Mouse (Mus musculus): Measurements from ENCODE around the gene Slc7a14. TPM values are rescaled to one million over a fixed set of nuclear protein-coding genes. Genes with fewer than 3 reads are reported as not detected.

Gene Slc7a14
- polyA plus RNA-seq, 1 experiment from 2014 or later: 0.11 TPM

- no peaks in the 10 kb centered on the region for H3K4me1 ChIP-seq (replicated peaks; ENCODE audit: control insufficient read depth, insufficient read depth, low read length)
- H3K4me3 ChIP-seq (ENCODE audit: low read length): no peak overlapping the region
- WGBS: 65% methylated on average over 4 of the region's 4 CpGs
- no peak for ATAC-seq (ENCODE audit: low read depth)
- H3K27me3 ChIP-seq (ENCODE audit: control insufficient read depth, insufficient read depth, low read depth, low read length): no peaks in the 10 kb centered on the region
- no peak overlapping the region for H3K9ac ChIP-seq (ENCODE audit: low read length)
- no peak overlapping the region for H3K27ac ChIP-seq (ENCODE audit: low read length)
- no peaks in the 10 kb centered on the region for H3K9me3 ChIP-seq (ENCODE audit: control insufficient read depth, low read length)
- H3K4me2 ChIP-seq (ENCODE audit: low read depth, low read length): no peak overlapping the region
- no peaks in the 10 kb centered on the region for H3K36me3 ChIP-seq (ENCODE audit: control insufficient read depth, insufficient read depth, low read length)
Observed at GRCm38 (mm10) chr3:31220040-31220439, 90.1 kb downstream of the Slc7a14 start.

- no peaks in the 10 kb centered on the region for H3K4me1 ChIP-seq (replicated peaks; ENCODE audit: control insufficient read depth, insufficient read depth, low read length)
- H3K9ac ChIP-seq (ENCODE audit: low read length): no peak overlapping the region
- no peak overlapping the region for H3K4me3 ChIP-seq (ENCODE audit: low read length)
- no peak overlapping the region for H3K4me2 ChIP-seq (ENCODE audit: low read depth, low read length)
- no peaks in the 10 kb centered on the region for H3K36me3 ChIP-seq (ENCODE audit: control insufficient read depth, insufficient read depth, low read length)
- WGBS: 69% methylated on average over 7 of the region's 7 CpGs
- H3K27me3 ChIP-seq (ENCODE audit: control insufficient read depth, insufficient read depth, low read depth, low read length): no peaks in the 10 kb centered on the region
- no peak for ATAC-seq (ENCODE audit: low read depth)
- no peak overlapping the region for H3K27ac ChIP-seq (ENCODE audit: low read length)
- H3K9me3 ChIP-seq (ENCODE audit: control insufficient read depth, low read length): no peaks in the 10 kb centered on the region
Observed at GRCm38 (mm10) chr3:31219483-31219882, 90.7 kb downstream of the Slc7a14 start.

- no peaks in the 10 kb centered on the region for H3K27me3 ChIP-seq (ENCODE audit: control insufficient read depth, insufficient read depth, low read depth, low read length)
- ATAC-seq (ENCODE audit: low read depth): no peak
- WGBS: 80% methylated on average over 10 of the region's 10 CpGs
Observed at GRCm38 (mm10) chr3:31217523-31217922, 92.7 kb downstream of the Slc7a14 start.

DNA sequence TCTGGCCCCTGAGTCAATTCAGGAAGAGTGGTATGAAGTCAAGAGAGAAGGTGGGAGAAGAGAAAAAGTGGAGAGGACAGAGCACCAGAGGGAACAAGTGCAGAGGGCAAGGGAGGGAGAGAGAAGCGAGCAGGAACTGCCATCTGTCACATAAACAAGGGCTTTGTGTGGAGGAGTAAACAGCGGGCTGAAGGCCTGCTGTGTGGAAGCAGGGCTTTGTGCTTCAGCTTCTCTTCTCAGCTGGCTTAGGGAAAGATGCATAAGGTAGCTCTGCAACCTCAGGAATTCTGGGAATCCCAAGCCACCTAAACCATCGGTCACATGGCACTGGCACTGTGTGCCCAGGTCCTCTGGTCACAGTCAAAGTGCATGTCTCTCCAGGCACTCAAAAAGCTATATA is 96.4 kb downstream of the Slc7a14 start:
- no peak overlapping the region for H3K27ac ChIP-seq (ENCODE audit: low read length)

More at GRCm38 (mm10) chr3:31217523-31217922, 92.7 kb downstream of the Slc7a14 start:
- Histone ChIP-seq H3K9me3 (ENCODE audit: control insufficient read depth, low read length) (no peaks in the 10 kb centered on the region), H3K4me3 (ENCODE audit: low read length) (no peak overlapping the region), H3K4me1 (replicated peaks; ENCODE audit: control insufficient read depth, insufficient read depth, low read length) (no peaks in the 10 kb centered on the region), H3K4me2 (ENCODE audit: low read depth, low read length) (no peak overlapping the region), H3K9ac (ENCODE audit: low read length) (no peak overlapping the region), H3K36me3 (ENCODE audit: control insufficient read depth, insufficient read depth, low read length) (no peaks in the 10 kb centered on the region), H3K27ac (ENCODE audit: low read length) (no peak overlapping the region)

DNA sequence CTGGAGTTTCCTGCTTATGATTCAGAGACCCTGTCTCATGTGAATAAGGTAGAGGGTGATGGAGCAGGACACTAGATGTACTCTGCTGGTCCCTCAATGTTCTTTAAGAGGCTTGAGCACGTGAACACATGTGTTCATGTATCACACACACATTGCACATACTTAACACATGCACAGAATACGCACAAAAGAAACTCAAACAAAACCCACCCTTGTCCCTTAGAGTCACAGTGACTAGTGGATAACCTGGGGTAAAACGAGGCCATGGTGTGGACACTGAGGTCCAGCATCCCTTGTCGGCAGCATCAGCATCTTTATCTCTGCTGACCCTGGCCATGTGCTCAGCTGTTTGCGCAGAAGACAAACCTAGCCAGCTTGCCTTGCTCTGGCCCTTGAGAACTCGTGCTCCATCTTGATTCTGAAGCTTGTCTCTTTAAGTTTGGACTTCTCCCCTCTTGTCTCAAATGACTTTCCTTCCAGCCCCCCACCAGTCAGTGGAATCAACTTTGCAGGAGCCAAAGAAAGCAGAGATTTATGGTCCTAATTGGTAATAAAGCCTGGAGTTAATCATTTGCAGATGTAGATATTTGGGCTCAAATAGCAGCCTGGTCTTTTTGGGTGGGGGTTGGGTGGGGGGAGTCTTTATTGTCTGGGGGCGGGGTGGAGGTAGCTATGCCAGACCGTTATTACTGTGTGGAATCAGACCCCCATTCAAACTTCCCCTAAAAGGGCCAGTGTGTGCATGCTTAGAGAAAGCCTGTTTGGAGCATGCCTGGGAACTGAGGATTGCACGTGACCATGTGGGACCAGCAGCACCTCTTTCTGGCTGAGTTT is 97.8 kb downstream of the Slc7a14 start:
- H3K4me3 ChIP-seq (ENCODE audit: low read length): no peak overlapping the region
- H3K4me1 ChIP-seq (replicated peaks; ENCODE audit: control insufficient read depth, insufficient read depth, low read length): peaks cover 11% of the 10 kb centered on the region
- no peak overlapping the region for H3K4me2 ChIP-seq (ENCODE audit: low read depth, low read length)
- H3K27me3 ChIP-seq (ENCODE audit: control insufficient read depth, insufficient read depth, low read depth, low read length): no peaks in the 10 kb centered on the region
- H3K9me3 ChIP-seq (ENCODE audit: control insufficient read depth, low read length): no peaks in the 10 kb centered on the region
- ATAC-seq (ENCODE audit: low read depth): no peak
- H3K27ac ChIP-seq (ENCODE audit: low read length): no peak overlapping the region
- H3K36me3 ChIP-seq (ENCODE audit: control insufficient read depth, insufficient read depth, low read length): no peaks in the 10 kb centered on the region
- no peak overlapping the region for H3K9ac ChIP-seq (ENCODE audit: low read length)
- 52% methylated on average over 9 of the region's 9 CpGs for WGBS

More for the DNA sequence above, 96.4 kb downstream of the Slc7a14 start:
- H3K36me3 ChIP-seq (ENCODE audit: control insufficient read depth, insufficient read depth, low read length): no peaks in the 10 kb centered on the region
- no peak for ATAC-seq (ENCODE audit: low read depth)
- H3K4me1 ChIP-seq (replicated peaks; ENCODE audit: control insufficient read depth, insufficient read depth, low read length): peaks cover 4% of the 10 kb centered on the region; the same call in 1 of the 2 replicates
- no peak overlapping the region for H3K9ac ChIP-seq (ENCODE audit: low read length)
- 20% methylated on average over 3 of the region's 3 CpGs for WGBS
- no peak overlapping the region for H3K4me2 ChIP-seq (ENCODE audit: low read depth, low read length)
- no peaks in the 10 kb centered on the region for H3K27me3 ChIP-seq (ENCODE audit: control insufficient read depth, insufficient read depth, low read depth, low read length)
- H3K9me3 ChIP-seq (ENCODE audit: control insufficient read depth, low read length): no peaks in the 10 kb centered on the region
- no peak overlapping the region for H3K4me3 ChIP-seq (ENCODE audit: low read length)

GRCm38 (mm10) chr3:31209001-31209400 is 101.2 kb downstream of the Slc7a14 start:
- H3K27ac ChIP-seq (ENCODE audit: low read length): no peak overlapping the region
- peak overlapping the region; percentile 24; the same call in 1 of the 2 replicates for H3K4me3 ChIP-seq (ENCODE audit: low read length)
- H3K4me2 ChIP-seq (ENCODE audit: low read depth, low read length): peak overlapping the region; percentile 52
- H3K36me3 ChIP-seq (ENCODE audit: control insufficient read depth, insufficient read depth, low read length): no peaks in the 10 kb centered on the region
- peak overlapping the region; percentile 39; the same call in 1 of the 2 replicates for H3K9ac ChIP-seq (ENCODE audit: low read length)
- no peaks in the 10 kb centered on the region for H3K9me3 ChIP-seq (ENCODE audit: control insufficient read depth, low read length)
- no peaks in the 10 kb centered on the region for H3K27me3 ChIP-seq (ENCODE audit: control insufficient read depth, insufficient read depth, low read depth, low read length)
- no peak for ATAC-seq (ENCODE audit: low read depth)
- 7% methylated on average over 19 of the region's 19 CpGs for WGBS
- peaks cover 13% of the 10 kb centered on the region for H3K4me1 ChIP-seq (replicated peaks; ENCODE audit: control insufficient read depth, insufficient read depth, low read length)

DNA sequence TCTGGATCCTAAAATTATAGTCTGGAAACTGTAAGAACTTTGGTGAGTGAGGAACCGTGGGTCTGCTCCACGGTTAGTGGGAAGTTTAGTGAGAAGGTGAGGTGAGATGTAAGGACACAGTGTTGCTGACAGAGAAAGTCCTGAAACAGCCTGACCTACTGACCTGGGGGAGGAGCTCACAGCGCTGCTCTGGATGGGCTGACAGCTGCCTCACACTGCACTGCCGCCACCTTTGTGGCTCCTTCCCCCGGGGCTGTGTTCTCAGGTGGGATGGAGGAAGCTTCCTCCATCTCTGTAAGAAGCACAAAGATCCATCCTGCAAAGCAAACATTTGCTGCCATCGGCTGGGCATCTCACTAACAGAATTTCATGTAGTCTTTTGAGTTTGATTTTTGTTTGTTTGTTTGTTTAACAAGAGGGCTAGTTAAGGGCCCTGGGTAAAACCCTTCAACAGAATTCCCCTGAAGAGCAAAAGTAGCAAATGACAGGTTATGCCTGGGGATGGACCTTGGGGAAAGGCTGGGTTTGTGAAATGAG is 101.7 kb downstream of the Slc7a14 start:
- ATAC-seq (ENCODE audit: low read depth): no peak
- no peak overlapping the region for H3K9ac ChIP-seq (ENCODE audit: low read length)
- no peaks in the 10 kb centered on the region for H3K36me3 ChIP-seq (ENCODE audit: control insufficient read depth, insufficient read depth, low read length)
- peaks cover 13% of the 10 kb centered on the region for H3K4me1 ChIP-seq (replicated peaks; ENCODE audit: control insufficient read depth, insufficient read depth, low read length)
- H3K4me3 ChIP-seq (ENCODE audit: low read length): no peak overlapping the region
- WGBS: 6% methylated on average over 6 of the region's 6 CpGs
- no peak overlapping the region for H3K27ac ChIP-seq (ENCODE audit: low read length)
- H3K4me2 ChIP-seq (ENCODE audit: low read depth, low read length): peak overlapping the region; percentile 52
- H3K27me3 ChIP-seq (ENCODE audit: control insufficient read depth, insufficient read depth, low read depth, low read length): no peaks in the 10 kb centered on the region
- H3K9me3 ChIP-seq (ENCODE audit: control insufficient read depth, low read length): no peaks in the 10 kb centered on the region

DNA sequence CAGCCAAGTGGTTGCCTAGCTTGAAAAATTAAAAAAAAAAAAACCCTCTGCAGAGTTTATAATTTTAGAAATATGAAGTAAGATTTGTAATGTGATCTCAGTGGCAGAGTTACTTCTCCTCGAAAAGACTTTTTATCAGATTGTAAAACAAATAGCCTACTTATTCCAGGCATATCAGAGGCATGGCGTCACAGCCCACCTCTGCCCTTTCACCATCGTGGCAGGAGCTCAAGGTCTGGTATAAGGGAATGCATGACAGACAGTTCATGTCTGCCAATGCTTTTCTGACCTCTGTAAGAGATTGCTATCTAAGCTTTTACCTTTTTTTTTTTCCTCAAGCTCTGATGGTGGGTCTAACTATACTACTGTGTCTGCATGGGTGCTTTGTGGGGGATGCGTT is 102.1 kb downstream of the Slc7a14 start:
- H3K4me3 ChIP-seq (ENCODE audit: low read length): no peak overlapping the region
- peaks cover 13% of the 10 kb centered on the region for H3K4me1 ChIP-seq (replicated peaks; ENCODE audit: control insufficient read depth, insufficient read depth, low read length)
- H3K9ac ChIP-seq (ENCODE audit: low read length): no peak overlapping the region
- no peaks in the 10 kb centered on the region for H3K9me3 ChIP-seq (ENCODE audit: control insufficient read depth, low read length)
- H3K27ac ChIP-seq (ENCODE audit: low read length): no peak overlapping the region
- H3K36me3 ChIP-seq (ENCODE audit: control insufficient read depth, insufficient read depth, low read length): no peaks in the 10 kb centered on the region
- H3K4me2 ChIP-seq (ENCODE audit: low read depth, low read length): no peak overlapping the region
- H3K27me3 ChIP-seq (ENCODE audit: control insufficient read depth, insufficient read depth, low read depth, low read length): no peaks in the 10 kb centered on the region
- WGBS: 26% methylated on average over 4 of the region's 4 CpGs
- ATAC-seq (ENCODE audit: low read depth): no peak

GRCm38 (mm10) chr3:31205167-31205566 is 105.0 kb downstream of the Slc7a14 start:
- no peaks in the 10 kb centered on the region for H3K27me3 ChIP-seq (ENCODE audit: control insufficient read depth, insufficient read depth, low read depth, low read length)
- no peak for ATAC-seq (ENCODE audit: low read depth)
- H3K9me3 ChIP-seq (ENCODE audit: control insufficient read depth, low read length): no peaks in the 10 kb centered on the region
- no peak overlapping the region for H3K4me2 ChIP-seq (ENCODE audit: low read depth, low read length)
- H3K27ac ChIP-seq (ENCODE audit: low read length): no peak overlapping the region
- H3K36me3 ChIP-seq (ENCODE audit: control insufficient read depth, insufficient read depth, low read length): no peaks in the 10 kb centered on the region
- H3K9ac ChIP-seq (ENCODE audit: low read length): no peak overlapping the region
- 73% methylated on average over 3 of the region's 3 CpGs for WGBS
- H3K4me3 ChIP-seq (ENCODE audit: low read length): no peak overlapping the region
- H3K4me1 ChIP-seq (replicated peaks; ENCODE audit: control insufficient read depth, insufficient read depth, low read length): peaks cover 13% of the 10 kb centered on the region
